Mouse (Mus musculus): ENCODE measurements at regions not wholly inside any gene's neighbourhood (a gene's known extent, or its start where the extent isn't known, plus 50 kb on each side); places are given as distances from the start of the nearest gene placed in this dataset.

DNA sequence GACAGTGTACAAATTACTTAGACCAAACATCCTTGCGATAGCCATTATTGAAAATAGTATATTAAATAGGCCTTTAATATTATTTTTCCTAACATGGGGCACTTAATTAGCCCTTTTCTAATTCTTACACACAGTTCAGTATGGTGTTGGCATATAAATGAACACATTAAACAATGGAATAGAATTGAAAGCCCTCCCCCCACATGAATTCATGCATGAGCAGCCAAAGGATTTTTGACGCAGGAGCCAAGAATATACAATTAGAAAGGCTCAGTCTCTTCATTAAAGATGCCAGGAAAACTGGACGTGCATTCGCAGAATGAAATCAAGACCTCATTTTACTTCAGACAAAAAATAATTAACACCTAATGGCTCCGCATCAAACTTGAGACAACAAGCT, 172.9 kb upstream of the Phactr1 start:
- DNase-seq (ENCODE audit: low spot score in 2 of 2), result no peak

DNA sequence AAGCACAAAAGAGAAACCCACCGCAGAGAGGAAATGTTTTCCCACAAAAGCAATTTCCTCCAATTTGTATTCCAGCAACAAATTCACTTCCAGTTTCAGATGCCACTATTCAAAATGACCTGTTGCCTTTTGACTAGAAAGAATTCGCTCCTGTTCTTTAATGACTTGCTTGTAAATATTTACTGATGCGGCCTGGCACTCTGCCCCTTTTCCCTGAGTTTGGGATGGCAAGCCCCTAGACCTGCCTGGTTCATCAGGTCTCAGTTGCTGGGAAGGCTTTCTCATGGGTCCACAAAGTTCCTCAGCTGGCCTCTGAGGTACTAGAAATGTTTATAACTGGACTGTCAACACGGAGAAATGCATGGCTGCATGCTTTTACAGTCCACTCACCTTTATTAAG, 161.7 kb upstream of the Phactr1 start:
- DNase-seq (ENCODE audit: low spot score in 2 of 2), result no peak

DNA sequence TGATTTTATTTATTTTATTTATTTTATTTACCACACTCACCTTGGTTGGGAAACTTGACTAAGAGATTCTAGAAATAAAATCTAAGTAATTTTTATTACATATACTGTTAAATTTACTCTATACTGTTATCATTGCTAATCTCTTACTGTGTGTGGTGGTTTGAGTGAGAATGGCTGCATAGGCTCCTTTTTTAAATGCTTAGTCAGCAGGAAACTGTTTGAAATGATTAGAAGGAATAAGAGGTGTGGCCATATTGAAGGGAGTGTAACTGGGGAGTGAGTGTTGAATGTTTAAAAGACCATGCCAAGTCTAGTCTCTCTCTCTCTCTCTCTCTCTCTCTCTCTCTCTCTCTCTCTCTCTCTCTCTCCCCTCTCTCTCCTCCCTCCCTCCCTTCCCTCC, 157.9 kb upstream of the Phactr1 start:
- DNase-seq (ENCODE audit: low spot score in 2 of 2), result no peak

DNA sequence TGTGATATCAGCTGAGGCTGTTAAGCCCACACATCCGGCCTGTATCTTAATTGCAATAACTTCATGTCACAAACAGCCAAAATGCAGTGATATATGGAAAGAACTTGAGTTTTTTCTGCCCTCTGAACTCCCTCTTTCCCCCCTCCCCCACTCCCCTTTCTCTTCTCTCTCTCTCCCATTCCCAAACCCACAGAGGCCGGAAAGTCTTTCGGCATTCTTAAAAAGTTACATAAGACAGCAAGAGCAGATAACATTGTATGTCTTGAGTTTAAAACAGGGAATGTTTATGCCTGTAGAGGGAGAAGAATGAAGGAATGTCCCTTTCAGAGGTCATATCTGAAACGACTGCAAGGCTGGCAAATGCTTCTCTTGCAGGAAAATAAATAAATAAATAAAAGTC, 154.3 kb upstream of the Phactr1 start:
- no peak for DNase-seq (ENCODE audit: low spot score in 2 of 2)

DNA sequence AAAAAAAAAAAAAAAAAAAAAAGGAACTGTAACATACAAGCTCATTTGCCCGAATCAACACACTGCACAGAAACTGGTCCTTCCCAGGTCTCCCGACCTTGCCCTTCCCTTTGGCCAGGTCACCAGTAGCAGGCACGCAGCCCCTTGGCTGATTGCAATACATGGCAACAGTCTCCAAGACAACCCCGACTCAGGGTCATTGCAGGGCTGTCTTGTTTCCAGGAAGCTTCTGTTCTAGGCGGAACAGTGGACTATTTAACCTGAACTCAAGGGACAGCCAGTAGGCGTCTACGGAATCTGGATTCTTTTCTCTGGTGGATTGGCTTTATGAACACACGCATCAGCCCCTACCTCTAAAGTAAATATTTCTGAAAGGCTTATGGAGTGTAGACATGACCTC, 153.5 kb upstream of the Phactr1 start:
- peak in 1 of 2 experiments; percentile 12 for DNase-seq (ENCODE audit: low spot score in 2 of 2)

DNA sequence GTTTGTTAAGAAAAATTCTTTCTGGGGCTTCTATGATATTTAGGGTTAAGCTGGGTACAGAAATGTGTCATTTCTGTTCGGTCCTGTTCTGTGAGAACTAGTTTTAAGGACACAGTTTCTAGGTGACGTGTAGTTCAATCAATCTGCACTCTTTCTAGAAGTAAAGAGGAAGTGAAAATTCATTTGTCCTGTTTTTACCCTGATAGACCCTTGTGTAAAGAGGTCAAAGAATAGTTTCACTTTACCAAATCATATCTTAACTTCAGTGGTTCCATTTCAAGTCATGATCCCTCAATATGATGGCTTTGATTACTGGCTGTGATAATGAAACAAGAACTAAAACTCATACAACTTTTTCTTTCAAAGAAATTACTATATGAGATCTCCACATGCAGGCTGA, 152.3 kb upstream of the Phactr1 start:
- no peak for DNase-seq (ENCODE audit: low spot score in 2 of 2)

DNA sequence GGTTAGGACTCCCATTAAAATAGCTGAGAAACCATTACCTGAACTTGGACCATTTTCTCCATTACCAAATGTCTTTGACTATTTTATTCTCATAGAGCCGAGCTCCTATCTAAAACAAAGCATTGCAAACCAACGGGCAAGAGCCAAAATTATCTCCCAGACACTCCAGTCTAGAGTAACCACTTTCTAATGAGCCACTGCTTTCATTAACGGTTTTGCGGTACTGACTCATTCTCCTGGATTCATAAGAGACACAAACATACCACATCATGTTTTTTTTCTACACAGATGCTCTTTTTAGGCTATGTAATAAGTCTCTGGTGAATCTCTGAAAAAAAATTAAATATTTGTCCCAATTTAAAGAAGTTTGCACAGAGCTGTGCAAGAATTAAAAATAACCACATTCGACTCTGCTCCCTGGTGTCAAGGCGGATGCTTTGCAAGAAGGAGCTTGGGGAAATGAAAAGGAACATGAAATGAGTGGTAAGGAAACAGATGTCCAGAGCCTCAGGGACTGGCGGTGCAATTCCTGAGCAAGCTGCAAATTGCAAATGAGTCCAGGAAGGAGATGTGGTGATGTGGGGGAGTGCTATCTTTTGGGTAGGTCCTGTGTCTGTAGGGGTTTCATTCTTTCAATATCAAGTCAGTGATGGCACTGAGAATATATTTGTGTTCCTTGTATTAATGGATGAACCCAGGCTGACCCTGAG, 143.8 kb upstream of the Phactr1 start:
- DNase-seq (ENCODE audit: low spot score in 2 of 2), result no peak

DNA sequence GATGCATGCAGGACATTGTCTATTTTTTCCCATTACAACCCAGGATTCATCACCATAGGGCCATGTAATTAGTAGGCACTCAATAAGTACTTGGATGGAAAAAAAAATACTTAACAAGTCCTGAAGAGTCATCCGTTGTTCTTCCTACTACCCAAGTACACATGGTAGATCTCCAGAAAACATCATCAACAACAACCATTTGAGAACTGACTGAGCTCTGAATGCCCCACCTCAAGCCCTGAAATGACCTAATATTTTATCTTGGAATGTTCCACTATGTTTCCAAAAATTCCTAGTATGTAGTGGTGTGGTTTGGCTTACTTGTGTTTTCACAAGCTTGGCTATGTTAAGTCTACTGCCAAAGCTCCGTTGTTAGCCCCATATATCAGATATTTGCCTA, 142.4 kb upstream of the Phactr1 start:
- DNase-seq (ENCODE audit: low spot score in 2 of 2), result no peak

DNA sequence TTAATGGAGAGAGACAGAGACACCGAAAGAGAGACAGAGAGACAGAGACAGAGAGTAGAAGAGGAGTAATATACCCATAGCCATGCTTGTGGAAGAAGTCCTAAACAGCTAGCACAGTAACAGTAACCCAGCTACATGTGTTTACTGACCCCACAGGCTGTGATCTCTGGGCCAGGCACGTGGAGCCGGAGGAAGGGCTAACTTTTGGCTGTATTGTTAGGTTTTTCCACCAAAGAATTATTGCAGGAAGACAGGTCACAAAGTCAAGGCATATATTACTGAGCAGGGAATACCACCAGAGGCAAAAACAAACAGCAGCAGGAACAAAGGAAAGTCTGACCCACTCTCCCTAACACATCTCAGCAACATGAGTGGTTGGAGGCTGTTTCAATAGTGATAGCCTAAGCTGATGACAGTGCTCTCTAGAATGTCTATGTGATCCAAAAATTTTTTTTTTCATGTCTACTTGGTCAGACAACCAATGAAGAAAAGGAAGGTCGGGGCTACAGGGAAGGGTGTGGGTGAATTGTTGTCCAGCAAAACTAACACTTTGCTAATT, 135.8 kb upstream of the Phactr1 start:
- no peak for DNase-seq (ENCODE audit: low spot score in 2 of 2)

DNA sequence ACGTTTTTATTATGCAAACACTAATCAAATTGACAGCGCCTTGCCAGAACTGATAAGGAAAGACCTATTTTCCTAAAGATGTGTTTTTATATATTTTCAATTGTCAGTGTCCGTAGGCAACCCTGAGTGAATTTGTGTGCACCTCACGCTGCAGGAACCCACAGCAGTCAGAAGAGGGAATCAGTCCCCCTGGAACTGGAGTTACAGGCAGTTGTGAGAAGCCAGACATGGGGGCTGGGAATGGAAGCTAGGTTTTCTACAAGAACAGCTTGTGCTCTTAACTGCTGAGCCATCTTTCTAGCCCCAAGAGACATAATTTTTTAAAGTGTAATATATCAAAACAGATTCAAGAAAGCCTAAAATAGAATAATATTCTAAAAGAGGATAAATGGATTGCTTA, 134.0 kb upstream of the Phactr1 start:
- no peak for DNase-seq (ENCODE audit: low spot score in 2 of 2)

DNA sequence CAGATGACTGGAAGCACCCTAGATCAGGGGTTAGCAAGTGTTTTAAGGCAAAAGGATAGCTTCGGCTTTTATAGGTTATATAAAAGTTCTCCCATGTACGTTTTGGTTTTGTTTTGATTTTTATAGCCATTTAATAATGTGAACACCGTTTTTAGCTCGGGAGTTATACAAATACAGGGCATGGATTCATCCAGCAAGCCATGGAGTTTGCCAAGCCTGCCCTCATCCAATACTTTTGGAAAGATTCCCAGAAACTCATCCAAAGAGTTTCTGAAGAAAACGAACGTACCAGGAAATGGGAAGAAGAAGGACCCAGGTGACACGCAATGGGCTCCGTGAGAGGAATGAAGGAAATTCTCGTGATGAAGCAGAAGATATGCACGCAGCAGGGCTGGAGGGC, 133.6 kb upstream of the Phactr1 start:
- no peak for DNase-seq (ENCODE audit: low spot score in 2 of 2)

DNA sequence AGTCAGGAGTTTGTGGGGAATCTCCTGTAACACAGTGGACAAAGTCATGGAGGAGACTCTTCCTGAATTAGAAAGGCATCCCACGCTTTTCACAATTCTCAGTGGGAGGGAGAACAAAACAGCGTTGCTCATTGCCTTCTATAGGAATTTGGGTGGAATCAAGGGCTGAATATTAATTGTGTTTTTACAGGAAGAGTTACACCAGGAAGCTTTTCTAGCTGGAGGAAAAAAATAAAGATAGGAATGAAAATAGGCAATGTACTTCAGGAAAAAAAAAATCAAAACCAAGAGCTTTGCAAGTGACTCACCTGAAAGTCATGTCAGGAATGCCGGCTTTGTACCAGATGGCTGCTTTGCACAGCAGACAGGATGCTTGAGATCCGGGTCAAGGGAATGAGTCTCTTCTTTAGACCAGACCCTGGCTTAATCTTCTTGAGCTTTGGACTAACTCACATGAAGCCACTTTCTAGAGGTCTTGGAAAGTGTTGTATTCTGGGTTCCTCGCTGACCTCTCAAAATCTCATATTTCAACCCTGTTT, 131.3 kb upstream of the Phactr1 start:
- no peak for DNase-seq (ENCODE audit: low spot score in 2 of 2)

DNA sequence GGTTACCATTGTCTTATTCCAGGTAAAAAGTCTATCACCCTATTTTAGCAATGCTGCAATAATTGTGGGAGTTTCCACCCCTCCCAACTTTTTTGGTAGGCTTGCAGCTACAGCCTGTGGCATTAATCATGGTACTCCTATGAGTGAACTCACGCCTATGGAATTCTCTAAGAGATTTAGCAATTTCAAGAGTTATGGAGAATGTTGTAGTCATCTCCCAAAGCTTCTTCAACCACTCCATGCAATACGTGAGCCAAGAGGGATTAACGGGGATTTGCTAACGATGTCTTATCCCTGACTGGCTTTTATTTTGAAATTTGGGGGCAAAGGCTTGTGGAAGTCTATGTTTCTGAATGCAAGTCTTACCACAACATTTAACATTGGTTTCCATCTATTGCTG, 125.5 kb upstream of the Phactr1 start:
- DNase-seq (ENCODE audit: low spot score in 2 of 2), result no peak

DNA sequence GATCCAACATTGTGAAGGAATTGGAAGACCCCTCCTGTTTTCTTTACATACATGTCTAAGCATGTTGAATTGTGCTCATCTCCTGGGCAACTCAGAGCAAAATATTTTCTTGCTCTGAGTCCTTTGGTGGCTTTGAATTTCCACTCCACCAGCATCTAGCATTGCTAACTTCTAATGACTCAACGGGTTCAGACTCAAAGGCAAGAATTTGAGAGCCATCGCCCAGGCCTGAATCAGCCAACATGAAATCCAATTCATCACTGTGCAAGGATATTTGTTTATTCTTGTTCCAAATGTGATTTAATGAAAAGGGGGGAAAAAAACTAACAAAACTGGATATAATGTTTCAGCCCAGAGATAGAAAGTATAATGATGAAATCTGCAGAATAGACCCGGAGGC, 121.9 kb upstream of the Phactr1 start:
- DNase-seq (ENCODE audit: low spot score in 2 of 2), result no peak

DNA sequence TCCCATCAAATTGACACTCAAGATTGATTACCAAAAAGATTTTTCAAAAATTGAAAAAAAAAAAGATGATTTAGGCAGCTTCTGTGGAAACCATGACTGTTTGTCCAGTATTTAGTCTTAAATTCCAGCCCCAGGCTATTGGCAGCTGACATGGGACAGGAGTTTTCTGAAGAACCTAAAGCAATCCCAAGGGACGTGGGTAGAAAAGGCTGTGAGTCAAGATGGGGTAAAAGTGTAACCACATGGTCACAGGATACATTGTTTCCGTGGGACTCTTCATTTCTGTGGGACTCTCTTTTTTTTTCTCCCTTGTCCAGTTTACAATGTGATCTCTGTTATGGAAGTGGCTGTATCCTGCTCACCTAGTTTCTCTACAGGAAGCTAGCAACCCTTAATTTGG, 119.0 kb upstream of the Phactr1 start:
- DNase-seq (ENCODE audit: low spot score in 2 of 2), result no peak

DNA sequence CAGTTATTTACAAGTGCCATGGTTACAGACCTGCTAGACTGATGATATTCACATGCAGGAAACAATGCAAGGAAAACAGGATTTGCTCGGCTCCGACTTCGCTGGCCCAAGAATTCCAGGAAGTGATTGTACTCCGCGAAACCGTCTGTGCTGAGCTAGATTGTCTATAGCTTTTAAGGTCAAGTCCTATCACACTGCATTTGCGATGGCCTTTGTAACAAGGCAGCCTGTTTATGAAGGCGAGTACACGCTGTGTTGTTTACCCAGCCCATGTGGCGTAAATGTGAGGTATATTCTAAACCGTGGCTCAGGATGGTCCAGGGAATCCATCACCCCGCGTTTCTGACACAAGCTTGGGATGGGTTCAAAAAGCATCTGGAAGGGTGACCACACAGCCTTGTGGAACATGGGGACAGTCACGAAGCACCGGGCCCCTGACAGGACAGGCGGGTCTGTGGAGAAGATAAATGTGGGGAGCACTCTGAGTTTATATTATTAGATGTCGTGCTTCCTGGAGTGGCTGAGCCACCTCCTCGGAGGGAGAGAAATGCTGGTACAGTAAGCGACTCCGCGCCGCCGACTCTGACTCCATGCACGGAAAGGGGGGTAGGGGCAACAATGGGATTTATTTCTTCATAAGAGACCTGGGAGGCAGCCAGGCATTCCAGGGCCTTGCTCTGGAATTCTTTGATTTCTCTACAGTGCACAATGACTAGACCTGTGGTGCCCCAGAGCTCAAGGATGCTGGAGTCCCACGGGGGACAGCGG, 114.9 kb upstream of the Phactr1 start:
- no peak for DNase-seq (ENCODE audit: low spot score in 2 of 2)

DNA sequence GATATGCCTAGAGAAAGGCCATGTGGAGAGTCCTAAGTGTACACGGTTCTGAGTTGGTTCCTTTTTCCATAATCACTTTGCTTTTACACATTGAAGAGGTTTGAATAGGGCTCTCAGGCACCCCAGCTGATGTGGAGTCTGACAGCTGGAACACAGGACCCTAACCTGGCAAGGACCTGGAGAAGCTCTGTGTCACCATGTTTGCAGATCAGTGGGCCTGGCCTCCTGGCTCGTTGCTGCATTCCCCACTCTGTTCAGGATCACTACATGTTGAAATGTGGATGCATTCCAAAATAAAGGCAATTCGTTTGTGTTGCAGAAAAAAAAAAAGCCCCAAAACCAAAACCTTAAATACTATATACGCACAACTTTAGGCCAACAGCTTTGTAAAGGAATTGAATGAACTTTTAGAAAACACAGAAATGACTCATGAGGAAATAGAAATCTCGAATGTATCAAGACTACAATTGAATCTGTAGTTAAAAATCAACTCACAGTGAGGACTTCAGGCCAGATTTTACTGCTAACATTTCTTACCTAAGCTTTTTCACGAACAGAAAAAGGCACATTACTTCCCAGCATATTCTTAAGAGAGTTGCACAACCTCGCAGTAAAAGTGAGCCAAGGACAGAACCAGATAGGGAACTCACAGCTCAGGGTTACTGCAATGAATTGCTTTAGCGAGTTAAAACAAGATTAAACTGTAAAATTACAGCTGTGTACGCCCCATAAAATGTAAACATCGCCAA, 109.6 kb upstream of the Phactr1 start:
- no peak for DNase-seq (ENCODE audit: low spot score in 2 of 2)

DNA sequence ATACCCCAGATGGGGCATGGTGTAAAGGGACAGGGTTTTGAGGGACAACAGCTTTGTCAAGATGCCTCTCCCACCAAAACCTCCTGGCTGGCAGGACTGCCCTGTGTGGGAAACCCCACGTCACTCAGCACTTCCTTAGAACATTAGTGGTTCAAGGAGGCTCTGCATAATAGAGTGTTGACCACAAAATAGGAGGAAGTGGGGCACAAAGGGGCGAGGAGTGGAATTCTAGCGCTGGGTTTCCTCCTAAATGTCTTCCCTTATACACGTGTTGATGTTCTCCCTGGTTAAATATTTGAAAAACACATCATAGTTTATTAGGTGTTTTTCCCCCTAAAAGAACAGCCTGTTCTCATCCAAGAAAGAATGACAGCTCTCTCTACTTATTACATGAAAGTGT, 106.2 kb upstream of the Phactr1 start:
- DNase-seq (ENCODE audit: low spot score in 2 of 2), result no peak

DNA sequence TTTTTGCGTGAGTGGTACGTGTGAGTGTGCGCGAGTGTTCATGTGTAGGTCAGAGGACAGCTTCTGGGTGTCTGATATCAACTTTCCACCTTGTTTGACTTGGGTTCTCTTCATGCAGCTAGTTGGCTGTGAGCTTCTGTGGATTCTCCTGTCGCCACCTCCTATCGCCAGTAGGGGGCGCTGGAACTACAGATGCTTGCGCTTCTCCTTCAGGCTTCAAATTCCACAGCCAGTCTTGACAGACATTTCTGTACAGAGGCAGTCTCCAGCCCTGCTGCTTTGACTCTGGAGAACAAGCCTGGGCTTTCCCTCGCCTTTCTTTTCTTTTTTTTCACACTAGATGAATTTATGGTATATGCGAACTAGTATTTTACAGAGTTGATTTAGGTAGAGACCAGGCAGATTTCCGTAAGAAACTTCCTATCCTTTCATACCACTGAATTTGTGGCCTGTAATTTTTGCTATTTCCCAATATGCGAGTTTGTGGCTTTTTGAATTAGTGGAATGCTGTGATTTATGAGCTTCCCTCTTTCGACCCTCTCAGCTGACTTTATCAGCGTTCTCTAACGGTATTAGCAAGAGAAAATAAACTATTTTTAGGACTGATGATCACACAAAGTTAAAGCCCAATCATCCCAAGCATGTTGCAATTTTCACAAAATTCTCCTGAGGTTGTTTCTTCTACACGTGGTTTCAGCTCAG, 104.5 kb upstream of the Phactr1 start:
- DNase-seq (ENCODE audit: low spot score in 2 of 2), result peak; percentile 16 to 65

DNA sequence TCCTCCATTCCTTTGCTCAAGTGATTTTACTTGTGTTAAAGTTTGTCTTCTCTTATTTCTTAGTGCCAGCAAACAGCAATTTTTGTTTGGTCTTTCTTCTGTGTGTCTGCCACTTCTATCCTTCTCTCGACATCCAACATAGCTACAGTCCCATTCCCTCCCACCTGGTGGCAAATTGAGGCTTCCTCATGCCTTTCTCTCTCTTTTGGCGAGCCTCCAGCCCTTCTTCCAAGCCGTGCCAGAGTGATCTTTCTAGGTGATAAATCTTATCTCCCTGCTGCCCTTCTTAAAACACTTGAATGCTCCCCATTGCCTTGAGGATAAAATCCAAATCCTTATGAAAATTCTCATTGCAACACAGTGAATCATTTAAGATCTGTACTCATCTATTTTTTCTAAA, 101.0 kb upstream of the Phactr1 start:
- no peak for DNase-seq (ENCODE audit: low spot score in 2 of 2)

DNA sequence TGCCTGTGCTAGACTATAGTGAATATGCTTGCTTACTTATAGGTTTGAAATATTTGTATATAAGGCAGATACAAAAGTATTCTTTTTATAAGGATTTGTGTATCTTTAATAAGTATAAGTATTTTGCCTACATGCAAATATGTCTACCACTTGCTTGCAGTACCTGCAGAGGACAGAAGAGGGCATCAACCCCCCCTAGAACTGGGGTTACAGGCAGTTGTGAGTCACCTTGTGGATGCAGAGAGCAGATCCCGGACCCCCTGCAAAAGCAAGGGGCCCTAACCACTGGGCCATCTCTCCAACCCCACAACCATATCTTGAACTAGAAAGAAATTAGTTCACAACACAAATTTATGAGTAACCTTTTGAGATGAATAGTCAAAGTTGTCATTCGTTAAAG, 91.3 kb upstream of the Phactr1 start:
- peak in 1 of 2 experiments; percentile 16 for DNase-seq (ENCODE audit: low spot score in 2 of 2)

DNA sequence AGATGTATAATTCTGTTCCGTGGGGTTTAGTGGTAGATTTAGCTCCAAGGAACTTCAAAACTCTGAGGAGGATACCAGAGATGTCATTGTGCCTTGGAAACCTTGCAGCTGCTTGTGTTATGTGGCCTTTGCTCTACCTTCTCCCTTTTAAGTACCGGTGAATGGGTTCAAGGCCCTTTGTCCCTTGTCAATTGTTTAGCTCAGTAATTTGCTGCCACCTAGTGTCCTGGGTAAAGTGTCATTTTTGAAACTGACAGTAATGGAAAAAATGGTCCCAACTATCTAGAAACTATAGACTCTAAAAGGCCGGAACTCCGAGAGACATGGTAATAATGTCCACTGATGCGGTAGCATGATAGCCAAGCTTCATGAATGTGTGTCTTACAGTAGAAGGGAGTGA, 90.8 kb upstream of the Phactr1 start:
- no peak for DNase-seq (ENCODE audit: low spot score in 2 of 2)

All from spleen, postnatal 10 days (tissue).